Mouse (Mus musculus) lung, postnatal 0 days (tissue): Measurements from ENCODE around the gene Oaz2. TPM values are rescaled to one million over a fixed set of nuclear protein-coding genes. Genes with fewer than 3 reads are reported as not detected.
A peak's percentile ranks its signal among the peaks of the same experiment; 100 is the strongest.
"Not testable (repeated sequence)": the region's sequence is repeated elsewhere in the genome, so short reads cannot be mapped to it uniquely, and the experiment has no call there.

Experiments
- ATAC-seq: fragments of 200-750 bp; cut with Nextera tagmentation; 2 replicates; pipeline ENCODE4 v1.8.0; 2017; ENCODE audit warnings: moderate library complexity
- DNase-seq: peaks from one replicate; pipeline ENCODE4 v3.0.0-alpha.2; 2016; ENCODE audit warnings: low spot score
- H3K27ac ChIP-seq: fragments of 300-500 bp; sonication (generic); 2 replicates; pipeline ENCODE4 v1.5.1; 2014; ENCODE audit warnings: antibody characterized with exemption, mild to moderate bottlenecking, low read length, mixed read lengths
- H3K27me3 ChIP-seq: fragments of 300-500 bp; sonication (generic); replicated peaks from 2 replicates; pipeline ENCODE4 v1.6.1; 2014; ENCODE audit warnings: low read length, mixed read lengths; ENCODE audit not compliant: insufficient read depth
- H3K36me3 ChIP-seq: fragments of 300-500 bp; sonication (generic); 2 replicates; pipeline ENCODE4 v1.6.1; 2014; ENCODE audit warnings: low read length, mixed read lengths; ENCODE audit not compliant: insufficient read depth
- H3K4me1 ChIP-seq: fragments of 300-500 bp; sonication (generic); 2 replicates; pipeline ENCODE4 v1.6.1; 2014; ENCODE audit warnings: antibody characterized with exemption, low read depth, low read length, mixed read lengths; ENCODE audit not compliant: insufficient read depth
- H3K4me2 ChIP-seq: fragments of 300-500 bp; sonication (generic); replicated peaks from 2 replicates; pipeline ENCODE4 v1.6.1; 2014; ENCODE audit warnings: low read depth, mild to moderate bottlenecking, low read length, moderate library complexity, mixed read lengths
- H3K4me3 ChIP-seq: fragments of 300-500 bp; sonication (generic); 2 replicates; pipeline ENCODE4 v1.5.1; 2014; ENCODE audit warnings: low read depth, low read length
- H3K9ac ChIP-seq: fragments of 300-500 bp; sonication (generic); replicated peaks from 2 replicates; pipeline ENCODE4 v1.6.1; 2014; ENCODE audit warnings: low read depth, mild to moderate bottlenecking
- H3K9me3 ChIP-seq: fragments of 300-500 bp; sonication (generic); 2 replicates; pipeline ENCODE4 v1.6.1; 2016; ENCODE audit warnings: low read length, mixed read lengths
- CTCF ChIP-seq: IDR thresholded peaks from 2 replicates; pipeline ENCODE4 v1.5.1; 2016; ENCODE audit warnings: antibody characterized with exemption, mild to moderate bottlenecking
- EP300 ChIP-seq: IDR thresholded peaks from 2 replicates; pipeline ENCODE4 v1.6.1; 2016; ENCODE audit warnings: antibody characterized with exemption, mild to moderate bottlenecking, control low read depth
- WGBS: fragments of 180-500 bp; shearing (Covaris S2); extraction: QIAGEN DNeasy Blood & Tissue Kit; methylation state at CpG from one replicate; pipeline ENCODE4 v1.1.7; 2014; 5-methylcytosine and 5-hydroxymethylcytosine counted together
- polyA plus RNA-seq: library from polyadenylated mRNA; unstranded; fragments of >200 nt; fragmentation: Nextera tagmentation; extraction: Ambion mirVana; gene quantifications from 2 replicates; pipeline ENCODE4 v1.2.1, GENCODE M21; 2015

Gene Oaz2
- polyA plus RNA-seq, 1 experiment from 2014 or later, result 649 TPM

- ATAC-seq (no peak), DNase-seq (no peak)
- 59% methylated on average over 2 of the region's 2 CpGs for WGBS
- Histone ChIP-seq H3K27ac (peak overlapping the region; percentile 87; the same call in 1 of the 2 replicates), H3K4me3 (no peak overlapping the region), H3K4me2 (peak overlapping the region; percentile 6; the same call in 1 of the 2 replicates), H3K4me1 (peaks cover 37% of the 10 kb centered on the region), H3K9ac (0 out of 2 replicates have a peak overlapping the region, but pooled peaks have one; percentile 9), H3K9me3 (no peaks in the 10 kb centered on the region), H3K36me3 (no peaks in the 10 kb centered on the region), H3K27me3 (no peaks in the 10 kb centered on the region)
- TF ChIP-seq CTCF (no peak), EP300 (no peak)
Measured at GRCm38 (mm10) chr9:65681634-65681940, 13.8 kb downstream of the Oaz2 start.

- TF ChIP-seq EP300, result no peak
- TF ChIP-seq CTCF, result no peak
- Histone ChIP-seq H3K27me3 (no peaks in the 10 kb centered on the region), H3K4me1 (peaks cover 37% of the 10 kb centered on the region), H3K36me3 (0 out of 2 replicates have a peak, but pooled peaks cover 4% of the 10 kb centered on the region), H3K9me3 (no peaks in the 10 kb centered on the region), H3K4me2 (no peak overlapping the region), H3K9ac (no peak overlapping the region), H3K27ac (no peak overlapping the region), H3K4me3 (no peak overlapping the region)
- ATAC-seq (no peak), DNase-seq (no peak)
- 84% methylated on average over 3 of the region's 3 CpGs for WGBS
Measured at GRCm38 (mm10) chr9:65682183-65682582, 14.4 kb downstream of the Oaz2 start.

GRCm38 (mm10) chr9:65682994-65683393, 15.2 kb downstream of the Oaz2 start:
- DNase-seq (peak; percentile 62), ATAC-seq (no peak)
- Histone ChIP-seq H3K27me3 (no peaks in the 10 kb centered on the region), H3K4me3 (no peak overlapping the region), H3K36me3 (peaks cover 4% of the 10 kb centered on the region; the same call in 1 of the 2 replicates), H3K4me1 (peaks cover 37% of the 10 kb centered on the region), H3K9ac (no peak overlapping the region), H3K27ac (no peak overlapping the region), H3K4me2 (no peak overlapping the region), H3K9me3 (no peaks in the 10 kb centered on the region)
- WGBS, result 58% methylated on average over 1 of the region's 1 CpGs
- TF ChIP-seq CTCF, result peak; percentile 66
- TF ChIP-seq EP300, result no peak

GRCm38 (mm10) chr9:65684704-65685103, 16.9 kb downstream of the Oaz2 start:
- H3K4me3 ChIP-seq, result no peak overlapping the region
- WGBS, result 71% methylated on average over 2 of the region's 2 CpGs
- no peak for ATAC-seq
- H3K4me1 ChIP-seq, result peaks cover 26% of the 10 kb centered on the region
- peaks cover 4% of the 10 kb centered on the region; the same call in 1 of the 2 replicates for H3K36me3 ChIP-seq
- no peaks in the 10 kb centered on the region for H3K9me3 ChIP-seq
- H3K27me3 ChIP-seq, result no peaks in the 10 kb centered on the region
- TF ChIP-seq CTCF (no peak), EP300 (no peak)
- no peak for DNase-seq
- H3K4me2 ChIP-seq, result no peak overlapping the region
- no peak overlapping the region for H3K27ac ChIP-seq
- H3K9ac ChIP-seq, result no peak overlapping the region

GRCm38 (mm10) chr9:65689869-65690268, 22.1 kb downstream of the Oaz2 start:
- H3K27ac ChIP-seq, result not testable (repeated sequence)

GRCm38 (mm10) chr9:65692466-65692865, 24.7 kb downstream of the Oaz2 start:
- 58% methylated on average over 3 of the region's 3 CpGs for WGBS

More at GRCm38 (mm10) chr9:65689869-65690268, 22.1 kb downstream of the Oaz2 start:
- not testable (repeated sequence) for H3K9me3 ChIP-seq, H3K27me3 ChIP-seq, H3K9ac ChIP-seq, H3K4me2 ChIP-seq, H3K4me1 ChIP-seq, ATAC-seq, DNase-seq, H3K4me3 ChIP-seq
- peaks cover 15% of the 10 kb centered on the region; the same call in 1 of the 2 replicates for H3K36me3 ChIP-seq
- WGBS, result 86% methylated on average over 1 of the region's 2 CpGs

More at GRCm38 (mm10) chr9:65692466-65692865, 24.7 kb downstream of the Oaz2 start:
- ATAC-seq, result no peak
- Histone ChIP-seq H3K36me3 (peaks cover 17% of the 10 kb centered on the region; the same call in 1 of the 2 replicates), H3K27ac (no peak overlapping the region), H3K9ac (no peak overlapping the region), H3K27me3 (no peaks in the 10 kb centered on the region), H3K4me2 (no peak overlapping the region), H3K4me3 (no peak overlapping the region), H3K4me1 (no peaks in the 10 kb centered on the region), H3K9me3 (no peaks in the 10 kb centered on the region)
- no peak for DNase-seq
- TF ChIP-seq CTCF, result no peak
- TF ChIP-seq EP300, result no peak
